Mouse (Mus musculus): ENCODE data around the gene Pon3. TPM values are rescaled to one million over a fixed set of nuclear protein-coding genes. Genes with fewer than 3 reads are reported as not detected.

The Pon3 gene
- polyA plus RNA-seq, 1 experiment from 2014 or later = 45.3 TPM

GRCm38 (mm10) chr6:5245926-5246325 lies 10.2 kb downstream of the Pon3 start:
- Histone ChIP-seq H3K4me3 (ENCODE audit: control insufficient read depth in 1 of 2, insufficient read depth in 1 of 2, low read depth in 1 of 2, low read length in 2 of 2) (no peak overlapping the region), H3K4me1 (ENCODE audit: control insufficient read depth in 2 of 2, insufficient read depth in 2 of 2, low read length in 2 of 2) (no peaks in the 10 kb centered on the region), H3K9me3 (ENCODE audit: control insufficient read depth, low read length) (no peaks in the 10 kb centered on the region), H3K36me3 (ENCODE audit: control insufficient read depth, insufficient read depth, low read length) (peaks cover 33% of the 10 kb centered on the region), H3K4me2 (ENCODE audit: low read length) (no peak overlapping the region), H3K27me3 (ENCODE audit: control insufficient read depth, insufficient read depth, low read length) (no peaks in the 10 kb centered on the region), H3K27ac (replicated peaks in 1 of 2; ENCODE audit: control insufficient read depth in 1 of 2, insufficient read depth in 1 of 2, low read depth in 2 of 2, low read length in 2 of 2) (no peak overlapping the region), H3K9ac (ENCODE audit: low read length) (no peak overlapping the region)
- 90% methylated on average over 6 of the region's 6 CpGs for WGBS
- no peak for ATAC-seq (ENCODE audit: insufficient number of reproducible peaks, insufficient read depth, low FRiP score, low read depth)

DNA sequence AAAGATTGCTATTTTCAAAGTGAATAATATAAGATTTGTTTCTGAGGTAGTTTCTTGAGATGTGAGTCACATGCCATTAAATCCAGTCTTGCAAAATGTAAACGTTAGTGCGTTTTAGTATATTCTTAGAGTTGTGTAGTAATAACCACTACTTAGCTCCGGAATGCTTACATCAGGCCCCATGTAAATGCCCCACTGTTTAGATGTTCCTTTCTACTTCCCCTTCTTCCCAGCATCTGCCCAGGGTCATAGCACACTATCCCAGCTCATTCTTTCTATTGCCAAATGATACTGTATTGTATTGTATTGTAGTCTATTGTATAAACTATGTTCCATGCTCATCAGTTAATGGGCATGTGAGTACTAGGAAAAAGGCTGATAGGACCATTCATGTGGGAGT lies 17.3 kb downstream of the Pon3 start:
- Histone ChIP-seq H3K9me3 (ENCODE audit: control insufficient read depth, low read length) (no peaks in the 10 kb centered on the region), H3K27me3 (ENCODE audit: control insufficient read depth, insufficient read depth, low read length) (no peaks in the 10 kb centered on the region), H3K9ac (ENCODE audit: low read length) (no peak overlapping the region), H3K4me3 (ENCODE audit: control insufficient read depth in 1 of 2, insufficient read depth in 1 of 2, low read depth in 1 of 2, low read length in 2 of 2) (no peak overlapping the region), H3K27ac (replicated peaks in 1 of 2; ENCODE audit: control insufficient read depth in 1 of 2, insufficient read depth in 1 of 2, low read depth in 2 of 2, low read length in 2 of 2) (no peak overlapping the region), H3K4me2 (ENCODE audit: low read length) (no peak overlapping the region), H3K4me1 (ENCODE audit: control insufficient read depth in 2 of 2, insufficient read depth in 2 of 2, low read length in 2 of 2) (no peaks in the 10 kb centered on the region), H3K36me3 (ENCODE audit: control insufficient read depth, insufficient read depth, low read length) (peaks cover 37% of the 10 kb centered on the region)
- no peak for ATAC-seq (ENCODE audit: insufficient number of reproducible peaks, insufficient read depth, low FRiP score, low read depth)
- WGBS = 93% methylated on average over 3 of the region's 3 CpGs

GRCm38 (mm10) chr6:5237510-5237909 lies 18.6 kb downstream of the Pon3 start:
- no peaks in the 10 kb centered on the region for H3K9me3 ChIP-seq (ENCODE audit: control insufficient read depth, low read length)
- 89% methylated on average over 4 of the region's 4 CpGs for WGBS
- peaks cover 38% of the 10 kb centered on the region for H3K36me3 ChIP-seq (ENCODE audit: control insufficient read depth, insufficient read depth, low read length)
- no peak overlapping the region for H3K4me2 ChIP-seq (ENCODE audit: low read length)
- H3K4me3 ChIP-seq (ENCODE audit: control insufficient read depth in 1 of 2, insufficient read depth in 1 of 2, low read depth in 1 of 2, low read length in 2 of 2) = no peak overlapping the region
- H3K9ac ChIP-seq (ENCODE audit: low read length) = no peak overlapping the region
- no peaks in the 10 kb centered on the region for H3K27me3 ChIP-seq (ENCODE audit: control insufficient read depth, insufficient read depth, low read length)
- H3K4me1 ChIP-seq (ENCODE audit: control insufficient read depth in 2 of 2, insufficient read depth in 2 of 2, low read length in 2 of 2) = no peaks in the 10 kb centered on the region
- H3K27ac ChIP-seq (replicated peaks in 1 of 2; ENCODE audit: control insufficient read depth in 1 of 2, insufficient read depth in 1 of 2, low read depth in 2 of 2, low read length in 2 of 2) = no peak overlapping the region
- ATAC-seq (ENCODE audit: insufficient number of reproducible peaks, insufficient read depth, low FRiP score, low read depth) = no peak

DNA sequence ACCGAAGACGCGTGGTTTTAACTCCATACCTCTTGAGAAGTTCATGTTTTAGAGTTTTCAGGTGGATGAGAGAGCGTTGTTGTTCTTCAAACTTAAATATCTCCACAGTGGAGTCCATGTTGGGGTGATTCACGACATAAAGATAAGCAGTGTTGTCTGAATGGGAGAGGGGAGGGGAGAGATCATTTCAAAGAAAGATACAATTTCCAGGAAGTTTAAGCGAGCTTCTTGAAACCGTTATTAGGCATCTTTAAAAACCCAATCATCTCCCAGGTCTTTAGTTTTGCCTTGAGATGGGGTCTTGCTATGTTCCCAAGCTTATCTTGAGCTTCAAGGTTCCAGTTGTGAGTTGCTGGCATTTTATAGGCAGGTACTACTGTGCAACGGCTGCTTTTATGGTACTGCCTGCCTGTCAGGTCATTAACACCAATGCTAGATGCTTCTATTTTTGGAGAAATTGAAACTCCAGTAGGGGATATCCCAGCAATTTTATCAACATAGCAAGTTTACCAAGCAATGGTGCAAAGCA lies 19.2 kb downstream of the Pon3 start:
- Histone ChIP-seq H3K36me3 (ENCODE audit: control insufficient read depth, insufficient read depth, low read length) (peaks cover 34% of the 10 kb centered on the region), H3K4me1 (ENCODE audit: control insufficient read depth in 2 of 2, insufficient read depth in 2 of 2, low read length in 2 of 2) (no peaks in the 10 kb centered on the region), H3K27ac (replicated peaks in 1 of 2; ENCODE audit: control insufficient read depth in 1 of 2, insufficient read depth in 1 of 2, low read depth in 2 of 2, low read length in 2 of 2) (no peak overlapping the region), H3K9me3 (ENCODE audit: control insufficient read depth, low read length) (no peaks in the 10 kb centered on the region), H3K4me3 (ENCODE audit: control insufficient read depth in 1 of 2, insufficient read depth in 1 of 2, low read depth in 1 of 2, low read length in 2 of 2) (no peak overlapping the region), H3K9ac (ENCODE audit: low read length) (no peak overlapping the region), H3K4me2 (ENCODE audit: low read length) (no peak overlapping the region), H3K27me3 (ENCODE audit: control insufficient read depth, insufficient read depth, low read length) (no peaks in the 10 kb centered on the region)
- 89% methylated on average over 8 of the region's 8 CpGs for WGBS
- ATAC-seq (ENCODE audit: insufficient number of reproducible peaks, insufficient read depth, low FRiP score, low read depth) = no peak

- 79% methylated on average over 3 of the region's 3 CpGs for WGBS
- H3K4me1 ChIP-seq (ENCODE audit: control insufficient read depth in 2 of 2, insufficient read depth in 2 of 2, low read length in 2 of 2) = no peaks in the 10 kb centered on the region
- H3K4me3 ChIP-seq (ENCODE audit: control insufficient read depth in 1 of 2, insufficient read depth in 1 of 2, low read depth in 1 of 2, low read length in 2 of 2) = no peak overlapping the region
- no peak overlapping the region for H3K27ac ChIP-seq (replicated peaks in 1 of 2; ENCODE audit: control insufficient read depth in 1 of 2, insufficient read depth in 1 of 2, low read depth in 2 of 2, low read length in 2 of 2)
- H3K9me3 ChIP-seq (ENCODE audit: control insufficient read depth, low read length) = no peaks in the 10 kb centered on the region
- H3K36me3 ChIP-seq (ENCODE audit: control insufficient read depth, insufficient read depth, low read length) = peaks cover 39% of the 10 kb centered on the region
- no peak for ATAC-seq (ENCODE audit: insufficient number of reproducible peaks, insufficient read depth, low FRiP score, low read depth)
- no peak overlapping the region for H3K9ac ChIP-seq (ENCODE audit: low read length)
- no peak overlapping the region for H3K4me2 ChIP-seq (ENCODE audit: low read length)
- no peaks in the 10 kb centered on the region for H3K27me3 ChIP-seq (ENCODE audit: control insufficient read depth, insufficient read depth, low read length)
Observed at GRCm38 (mm10) chr6:5234563-5234962, 21.5 kb downstream of the Pon3 start.

DNA sequence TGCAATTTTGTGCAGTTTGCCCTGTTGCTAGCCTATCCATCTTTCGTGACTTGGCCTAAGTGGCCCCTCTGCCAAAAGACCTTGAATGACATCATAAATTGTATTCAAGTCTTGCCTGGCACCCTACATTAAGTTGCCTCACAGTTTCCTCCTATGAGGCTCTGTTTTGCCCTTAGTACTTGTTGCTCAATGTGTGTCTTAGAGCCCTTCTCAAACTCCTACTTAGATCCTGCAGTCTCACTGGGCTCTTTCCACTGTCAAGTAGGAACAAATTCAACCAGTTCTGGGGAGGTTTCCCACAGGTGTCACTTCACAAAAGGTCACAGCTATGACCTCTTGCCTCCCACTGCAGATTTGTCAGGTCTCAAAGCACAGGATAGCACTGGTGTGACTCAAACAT lies 22.3 kb downstream of the Pon3 start:
- ATAC-seq (ENCODE audit: insufficient number of reproducible peaks, insufficient read depth, low FRiP score, low read depth) = no peak
- WGBS = 92% methylated on average over 1 of the region's 1 CpGs
- H3K36me3 ChIP-seq (ENCODE audit: control insufficient read depth, insufficient read depth, low read length) = peaks cover 32% of the 10 kb centered on the region

DNA sequence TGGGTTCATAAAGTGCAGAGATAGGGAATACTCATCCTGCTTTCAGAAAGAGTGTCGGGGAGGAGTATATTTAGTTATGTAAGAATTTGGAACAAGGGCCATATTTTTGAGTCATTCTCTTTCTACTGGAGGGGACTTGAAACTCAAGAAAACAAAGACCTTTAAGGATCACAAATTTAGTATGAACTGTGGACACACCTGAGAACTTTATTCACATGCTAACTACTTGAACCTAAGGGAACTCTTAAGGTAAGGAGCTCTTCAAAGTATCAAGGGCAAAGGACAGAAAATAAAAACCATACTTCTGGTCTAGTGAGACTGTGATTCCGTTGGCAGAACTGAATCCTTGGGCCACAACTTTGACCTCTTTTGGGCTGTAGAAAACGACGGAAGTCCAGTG lies 24.1 kb downstream of the Pon3 start:
- H3K4me2 ChIP-seq (ENCODE audit: low read length) = no peak overlapping the region
- no peak for ATAC-seq (ENCODE audit: insufficient number of reproducible peaks, insufficient read depth, low FRiP score, low read depth)
- H3K27me3 ChIP-seq (ENCODE audit: control insufficient read depth, insufficient read depth, low read length) = no peaks in the 10 kb centered on the region
- no peak overlapping the region for H3K9ac ChIP-seq (ENCODE audit: low read length)
- H3K27ac ChIP-seq (replicated peaks in 1 of 2; ENCODE audit: control insufficient read depth in 1 of 2, insufficient read depth in 1 of 2, low read depth in 2 of 2, low read length in 2 of 2) = no peak overlapping the region
- H3K4me1 ChIP-seq (ENCODE audit: control insufficient read depth in 2 of 2, insufficient read depth in 2 of 2, low read length in 2 of 2) = no peaks in the 10 kb centered on the region
- 88% methylated on average over 4 of the region's 4 CpGs for WGBS
- H3K36me3 ChIP-seq (ENCODE audit: control insufficient read depth, insufficient read depth, low read length) = peaks cover 27% of the 10 kb centered on the region
- H3K4me3 ChIP-seq (ENCODE audit: control insufficient read depth in 1 of 2, insufficient read depth in 1 of 2, low read depth in 1 of 2, low read length in 2 of 2) = no peak overlapping the region
- no peaks in the 10 kb centered on the region for H3K9me3 ChIP-seq (ENCODE audit: control insufficient read depth, low read length)

More for the DNA sequence above, 22.3 kb downstream of the Pon3 start:
- H3K4me1 ChIP-seq (ENCODE audit: control insufficient read depth in 2 of 2, insufficient read depth in 2 of 2, low read length in 2 of 2) = no peaks in the 10 kb centered on the region
- no peak overlapping the region for H3K27ac ChIP-seq (replicated peaks in 1 of 2; ENCODE audit: control insufficient read depth in 1 of 2, insufficient read depth in 1 of 2, low read depth in 2 of 2, low read length in 2 of 2)
- no peaks in the 10 kb centered on the region for H3K9me3 ChIP-seq (ENCODE audit: control insufficient read depth, low read length)
- H3K4me3 ChIP-seq (ENCODE audit: control insufficient read depth in 1 of 2, insufficient read depth in 1 of 2, low read depth in 1 of 2, low read length in 2 of 2) = no peak overlapping the region
- H3K9ac ChIP-seq (ENCODE audit: low read length) = no peak overlapping the region
- H3K4me2 ChIP-seq (ENCODE audit: low read length) = no peak overlapping the region
- H3K27me3 ChIP-seq (ENCODE audit: control insufficient read depth, insufficient read depth, low read length) = no peaks in the 10 kb centered on the region

GRCm38 (mm10) chr6:5230261-5230660 lies 25.8 kb downstream of the Pon3 start:
- Histone ChIP-seq H3K27ac (replicated peaks in 1 of 2; ENCODE audit: control insufficient read depth in 1 of 2, insufficient read depth in 1 of 2, low read depth in 2 of 2, low read length in 2 of 2) (no peak overlapping the region), H3K36me3 (ENCODE audit: control insufficient read depth, insufficient read depth, low read length) (peaks cover 20% of the 10 kb centered on the region; the same call in 1 of the 2 replicates), H3K4me2 (ENCODE audit: low read length) (no peak overlapping the region), H3K4me3 (ENCODE audit: control insufficient read depth in 1 of 2, insufficient read depth in 1 of 2, low read depth in 1 of 2, low read length in 2 of 2) (no peak overlapping the region), H3K27me3 (ENCODE audit: control insufficient read depth, insufficient read depth, low read length) (no peaks in the 10 kb centered on the region), H3K9me3 (ENCODE audit: control insufficient read depth, low read length) (no peaks in the 10 kb centered on the region), H3K4me1 (ENCODE audit: control insufficient read depth in 2 of 2, insufficient read depth in 2 of 2, low read length in 2 of 2) (no peaks in the 10 kb centered on the region), H3K9ac (ENCODE audit: low read length) (no peak overlapping the region)
- 73% methylated on average over 5 of the region's 5 CpGs for WGBS
- no peak for ATAC-seq (ENCODE audit: insufficient number of reproducible peaks, insufficient read depth, low FRiP score, low read depth)

All from heart, embryonic 14.5 days (tissue).